27 mouse cellular contexts compared by ENCODE assay signal in the genomic region with DNA sequence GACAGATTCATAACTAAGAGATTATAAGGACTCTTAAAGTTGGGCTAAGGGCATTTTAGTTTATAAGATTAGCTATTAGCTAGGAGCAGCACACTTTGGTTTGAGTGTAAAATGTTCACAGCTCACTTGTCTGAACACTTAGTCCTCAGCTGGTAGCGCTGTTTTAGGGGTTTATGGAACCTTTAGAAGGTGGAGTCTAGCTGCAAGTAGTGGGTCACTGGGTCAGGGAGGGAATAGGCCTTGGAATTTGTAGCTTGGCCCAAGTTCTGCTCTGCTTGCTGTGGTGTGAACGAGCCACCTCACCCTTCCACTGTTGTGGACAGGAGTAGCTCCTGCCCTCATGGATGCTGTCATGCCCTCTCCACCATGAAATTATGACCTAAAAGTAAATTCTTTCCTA. TPM values are rescaled to one million over a fixed set of nuclear protein-coding genes. Genes with fewer than 3 reads are reported as not detected.
"Had no signal": no experiment of that assay in that cellular context is flagged by ENCODE, and none has a peak within 500 bp of the region (broad histone marks: within the 10 kb centered on the region; RNA-seq: fewer than 3 reads in every experiment).

No protein-coding gene starts in this region.

- DNase-seq: gastrocnemius, adult 2 months; gastrocnemius, postnatal 10 days; gastrocnemius, postnatal 25 days; heart, adult 18-20 months; heart, postnatal 10 days; heart, postnatal 4 days; layer of hippocampus, adult 9-11 months; layer of hippocampus, postnatal 36 days; left cerebral cortex, postnatal 4 days had no signal

- H3K4me2 ChIP-seq: heart, embryonic 12.5 days; hindbrain, embryonic 12.5 days; hindbrain, embryonic 14.5 days; intestine, embryonic 15.5 days; limb, embryonic 13.5 days; limb, embryonic 15.5 days; liver, embryonic 12.5 days had no signal

- H3K9ac ChIP-seq: heart, embryonic 12.5 days; hindbrain, embryonic 12.5 days; hindbrain, embryonic 14.5 days; intestine, embryonic 15.5 days; limb, embryonic 13.5 days; limb, embryonic 15.5 days; liver, embryonic 12.5 days; liver, embryonic 14.5 days had no signal

- H3K4me3 ChIP-seq: gastrocnemius, adult 2 months; heart, embryonic 10.5 days; heart, embryonic 12.5 days; hindbrain, embryonic 10.5 days; hindbrain, embryonic 12.5 days; intestine, embryonic 15.5 days; limb, embryonic 13.5 days; limb, embryonic 15.5 days; liver, embryonic 12.5 days had no signal

- ATAC-seq: forebrain, embryonic 16.5 days; hindbrain, embryonic 16.5 days; inflammation-experienced regulatory T-cells, adult 6 months; intestine, embryonic 15.5 days; intestine, postnatal 0 days; liver, embryonic 12.5 days had no signal

- H3K36me3 ChIP-seq: heart, embryonic 10.5 days; heart, embryonic 12.5 days; hindbrain, embryonic 10.5 days; hindbrain, embryonic 12.5 days; intestine, embryonic 15.5 days; limb, embryonic 13.5 days; limb, embryonic 15.5 days; liver, embryonic 12.5 days had no signal

- H3K4me1 ChIP-seq: heart, embryonic 12.5 days; hindbrain, embryonic 10.5 days; hindbrain, embryonic 12.5 days; intestine, embryonic 15.5 days; limb, embryonic 13.5 days; limb, embryonic 15.5 days; liver, embryonic 12.5 days had no signal

- H3K27ac ChIP-seq: gastrocnemius, adult 2 months; heart, embryonic 10.5 days; hindbrain, embryonic 10.5 days; hindbrain, embryonic 12.5 days; hindbrain, embryonic 14.5 days; intestine, embryonic 15.5 days; limb, embryonic 13.5 days; limb, embryonic 15.5 days; liver, embryonic 12.5 days; liver, embryonic 14.5 days had no signal

- H3K9me3 ChIP-seq: heart, embryonic 10.5 days; hindbrain, embryonic 12.5 days; intestine, embryonic 15.5 days; limb, embryonic 15.5 days; liver, embryonic 12.5 days had no signal

- H3K27me3 ChIP-seq: heart, embryonic 12.5 days; hindbrain, embryonic 12.5 days; intestine, embryonic 15.5 days; limb, embryonic 13.5 days; limb, embryonic 15.5 days; liver, embryonic 12.5 days had no signal

RNA-seq across cellular contexts. Expression of a gene that starts 23.3 kb away (rescaled TPM):
- polyA plus RNA-seq: forebrain, embryonic 16.5 days; frontal cortex, adult 2 months; heart, embryonic 10.5 days; heart, embryonic 12.5 days; heart, embryonic 14.5 days; hindbrain, embryonic 10.5 days; hindbrain, embryonic 12.5 days; hindbrain, embryonic 16.5 days; intestine, embryonic 15.5 days; intestine, postnatal 0 days; large intestine, adult 2 months; limb, embryonic 13.5 days; liver, adult 2 months; liver, embryonic 12.5 days; liver, embryonic 14.5 days had no signal
